Mouse (Mus musculus): Measurements from ENCODE around the gene Slc12a1. TPM values are rescaled to one million over a fixed set of nuclear protein-coding genes. Genes with fewer than 3 reads are reported as not detected.

Slc12a1 gene
- polyA plus RNA-seq, 1 experiment = not detected

GRCm38 (mm10) chr2:125263753-125264152 is 111.4 kb downstream of the Slc12a1 start:
- Histone ChIP-seq H3K36me3 (replicated peaks; ENCODE audit: low read length) (peaks cover 28% of the 10 kb centered on the region), H3K4me1 (peaks cover 9% of the 10 kb centered on the region)

DNA sequence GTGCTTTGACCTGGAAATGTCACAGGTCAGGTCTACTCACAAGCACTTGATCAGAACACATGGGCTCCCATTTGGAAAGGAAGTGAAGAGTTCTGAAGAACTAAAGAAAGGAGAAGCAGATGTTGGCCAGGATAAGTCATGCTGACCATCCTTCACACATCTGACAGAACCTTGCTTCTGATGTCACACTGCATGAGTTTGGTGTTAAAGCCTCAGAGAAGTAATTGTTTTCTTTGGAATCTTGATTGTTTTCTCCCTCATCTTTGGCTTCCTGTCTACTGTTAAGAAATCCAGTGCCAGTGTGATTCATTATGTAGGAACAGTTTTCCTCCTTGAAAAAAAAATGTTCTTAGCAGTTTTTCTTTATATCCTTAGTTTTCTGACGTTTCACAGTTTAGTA is 116.6 kb downstream of the Slc12a1 start:
- Histone ChIP-seq H3K27me3 (replicated peaks) (peaks cover 8% of the 10 kb centered on the region), H3K36me3 (replicated peaks; ENCODE audit: low read length) (no peaks in the 10 kb centered on the region), H3K4me3 (replicated peaks) (no peak overlapping the region), H3K9me3 (peaks cover 13% of the 10 kb centered on the region), H3K4me1 (peaks cover 8% of the 10 kb centered on the region)
- no peak for TF ChIP-seq GATA1 (IDR thresholded peaks at IDR 0.05; ENCODE audit: borderline replicate concordance, low read length)
- TF ChIP-seq FLI1 (IDR thresholded peaks at IDR 0.05; ENCODE audit: low read length) = no peak

More at GRCm38 (mm10) chr2:125263753-125264152, 111.4 kb downstream of the Slc12a1 start:
- Histone ChIP-seq H3K9me3 (no peaks in the 10 kb centered on the region), H3K4me3 (replicated peaks) (no peak overlapping the region), H3K27me3 (replicated peaks) (no peaks in the 10 kb centered on the region)
- TF ChIP-seq GATA1 (IDR thresholded peaks at IDR 0.05; ENCODE audit: borderline replicate concordance, low read length) = no peak

- H3K9me3 ChIP-seq = peaks cover 11% of the 10 kb centered on the region
- TF ChIP-seq FLI1 (IDR thresholded peaks at IDR 0.05; ENCODE audit: low read length) = no peak
- no peak overlapping the region for H3K4me3 ChIP-seq (replicated peaks)
- peaks cover 35% of the 10 kb centered on the region for H3K27me3 ChIP-seq (replicated peaks)
- H3K4me1 ChIP-seq = peaks cover 3% of the 10 kb centered on the region; the same call in 1 of the 2 replicates
- no peaks in the 10 kb centered on the region for H3K36me3 ChIP-seq (replicated peaks; ENCODE audit: low read length)
Observed at GRCm38 (mm10) chr2:125275617-125276016, 123.3 kb downstream of the Slc12a1 start.

GRCm38 (mm10) chr2:125276692-125277091 is 124.4 kb downstream of the Slc12a1 start:
- TF ChIP-seq GATA1 (IDR thresholded peaks at IDR 0.05; ENCODE audit: borderline replicate concordance, low read length) = no peak
- TF ChIP-seq FLI1 (IDR thresholded peaks at IDR 0.05; ENCODE audit: low read length) = no peak
- Histone ChIP-seq H3K27me3 (replicated peaks) (peaks cover 40% of the 10 kb centered on the region), H3K9me3 (peaks cover 6% of the 10 kb centered on the region), H3K4me1 (peaks cover 3% of the 10 kb centered on the region; the same call in 1 of the 2 replicates), H3K36me3 (replicated peaks; ENCODE audit: low read length) (no peaks in the 10 kb centered on the region), H3K4me3 (replicated peaks) (no peak overlapping the region)

DNA sequence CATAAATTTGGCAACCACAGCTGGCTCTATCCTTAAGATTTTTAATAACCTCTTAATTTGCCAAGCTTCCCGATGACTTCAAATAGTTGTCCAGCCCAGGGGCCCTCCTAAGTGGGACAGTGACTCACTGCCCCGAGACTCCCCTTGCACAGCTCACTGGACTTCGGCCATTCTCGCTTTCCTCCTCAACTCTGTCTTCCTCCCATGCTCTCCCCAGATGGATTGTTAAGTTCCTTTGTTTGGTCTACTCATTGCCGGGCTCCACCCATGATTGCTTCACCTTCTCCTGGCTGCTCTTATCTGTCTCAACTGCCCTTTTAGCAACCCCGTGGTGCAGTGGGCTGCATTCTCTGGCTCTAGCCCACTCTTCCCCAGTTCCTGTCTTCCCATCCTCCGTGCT is 126.2 kb downstream of the Slc12a1 start:
- Histone ChIP-seq H3K9me3 (0 out of 2 replicates have a peak, but pooled peaks cover 3% of the 10 kb centered on the region), H3K4me1 (peaks cover 11% of the 10 kb centered on the region), H3K4me3 (replicated peaks) (no peak overlapping the region), H3K36me3 (replicated peaks; ENCODE audit: low read length) (no peaks in the 10 kb centered on the region), H3K27me3 (replicated peaks) (peaks cover 49% of the 10 kb centered on the region)
- TF ChIP-seq FLI1 (IDR thresholded peaks at IDR 0.05; ENCODE audit: low read length) = no peak
- no peak for TF ChIP-seq GATA1 (IDR thresholded peaks at IDR 0.05; ENCODE audit: borderline replicate concordance, low read length)

Other genes with a start within 250 kb of the Slc12a1 start
- gene Slc24a5, start 84.4 kb upstream of the Slc12a1 start, polyA plus RNA-seq (2012; ENCODE audit: insufficient read depth, low replicate concordance) = 19.7 and 21.8 TPM in 2 replicates
- gene Myef2, start 28.8 kb upstream of the Slc12a1 start, polyA plus RNA-seq (2012; ENCODE audit: insufficient read depth, low replicate concordance) = 5.3 and 9.5 TPM in 2 replicates
- not detected in 2 replicates for gene Ctxn2, start 15.8 kb upstream of the Slc12a1 start, polyA plus RNA-seq (2012; ENCODE audit: insufficient read depth, low replicate concordance)
- 61.0 and 87.0 TPM in 2 replicates for gene Dut, start 94.7 kb downstream of the Slc12a1 start, polyA plus RNA-seq (2012; ENCODE audit: insufficient read depth, low replicate concordance)

Measured in megakaryocyte, embryonic 14.5 days (primary cell).